In the genomic region with DNA sequence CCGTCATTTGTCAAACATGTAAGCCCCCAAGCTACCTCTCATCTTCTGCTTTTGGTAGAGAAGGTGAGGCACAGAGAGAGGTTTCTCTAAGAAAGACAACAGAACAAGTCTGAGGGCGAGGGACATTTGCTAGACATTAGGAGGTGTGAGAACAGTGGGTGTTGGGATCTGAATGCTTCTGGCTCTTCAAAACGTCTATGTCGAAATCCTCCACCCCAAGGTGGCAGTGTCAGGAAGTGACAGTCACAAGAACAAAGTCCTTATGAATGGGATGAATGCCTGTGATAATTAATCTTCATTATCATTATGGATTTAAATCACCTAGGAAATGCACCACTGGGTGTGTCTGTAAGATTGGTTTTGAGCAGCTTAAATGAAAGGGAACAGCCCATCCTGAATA, we compare ENCODE assay signal across 14 mouse cellular contexts. TPM values are rescaled to one million over a fixed set of nuclear protein-coding genes. Genes with fewer than 3 reads are reported as not detected.
A peak's percentile ranks its signal among the peaks of the same experiment; 100 is the strongest.
DNase-seq lines count a peak whose midpoint lies in the region; ATAC-seq and TF ChIP-seq lines count a peak whose summit lies in the region.
"Had no signal": no experiment of that assay in that cellular context is flagged by ENCODE, and none has a peak within 500 bp of the region (broad histone marks: within the 10 kb centered on the region; RNA-seq: fewer than 3 reads in every experiment).

No protein-coding gene starts in this region.

- H3K36me3 ChIP-seq in liver, embryonic 16.5 days (ENCODE audit: control insufficient read depth, insufficient read depth), result no peaks in the 10 kb centered on the region
- peaks cover 7% of the 10 kb centered on the region; the same call in 1 of the 2 replicates for H3K36me3 ChIP-seq in ES-Bruce4 (ENCODE audit: control insufficient read depth, insufficient read depth, low read length, poor library complexity, severe bottlenecking)
- no peaks in the 10 kb centered on the region for H3K36me3 ChIP-seq in stomach, postnatal 0 days (ENCODE audit: control insufficient read depth, insufficient read depth, low read length)
- no peaks in the 10 kb centered on the region for H3K36me3 ChIP-seq in hindbrain, postnatal 0 days (ENCODE audit: insufficient read depth, low read length)
- H3K36me3 ChIP-seq: neural tube, embryonic 13.5 days had no signal

- ATAC-seq in liver, embryonic 16.5 days (ENCODE audit: low read depth), result no peak
- no peak for ATAC-seq in stomach, postnatal 0 days (ENCODE audit: low FRiP score, low TSS enrichment)
- no peak for ATAC-seq in hindbrain, postnatal 0 days
- ATAC-seq: midbrain, embryonic 16.5 days had no signal

- H3K27ac ChIP-seq in gastrocnemius, adult 2 months, result peak overlapping the region; percentile 84
- peak overlapping the region; percentile 15; the same call in 1 of the 2 replicates for H3K27ac ChIP-seq in liver, embryonic 16.5 days (ENCODE audit: low read length)
- H3K27ac ChIP-seq in ES-Bruce4 (ENCODE audit: insufficient read depth, low read length), result peak overlapping the region; percentile 86
- H3K27ac ChIP-seq in stomach, postnatal 0 days (replicated peaks), result no peak overlapping the region; the same call in 1 of the 2 replicates
- no peak overlapping the region for H3K27ac ChIP-seq in hindbrain, postnatal 0 days
- H3K27ac ChIP-seq: neural tube, embryonic 13.5 days had no signal

- TF ChIP-seq CTCF in gastrocnemius, adult 2 months (IDR thresholded peaks at IDR 0.05), result no peak
- TF ChIP-seq CTCF in ES-Bruce4 (IDR thresholded peaks at IDR 0.05; ENCODE audit: low read depth, low read length), result no peak
- 0 out of 2 replicates have a peak, but pooled peaks have one; percentile 8 for TF ChIP-seq CTCF in stomach, postnatal 0 days (IDR thresholded peaks at IDR 0.05; ENCODE audit: low read depth)
- no peak for TF ChIP-seq CTCF in hindbrain, postnatal 0 days (IDR thresholded peaks at IDR 0.05; ENCODE audit: low read depth)

- TF ChIP-seq EP300 in ES-Bruce4 (IDR thresholded peaks at IDR 0.05; ENCODE audit: insufficient read depth, low read depth, low read length), result no peak
- TF ChIP-seq EP300 in stomach, postnatal 0 days (optimal IDR thresholded peaks at IDR 0.05), result no peak

- H3K4me2 ChIP-seq in liver, embryonic 16.5 days (ENCODE audit: low read depth, low read length), result no peak overlapping the region
- H3K4me2 ChIP-seq in stomach, postnatal 0 days (replicated peaks; ENCODE audit: low read depth), result no peak overlapping the region
- H3K4me2 ChIP-seq in hindbrain, postnatal 0 days (ENCODE audit: low read depth, low read length), result no peak overlapping the region
- H3K4me2 ChIP-seq: neural tube, embryonic 13.5 days had no signal

- no peak overlapping the region for H3K4me3 ChIP-seq in gastrocnemius, adult 2 months
- H3K4me3 ChIP-seq in liver, embryonic 16.5 days (ENCODE audit: low read depth, low read length), result no peak overlapping the region
- no peak overlapping the region for H3K4me3 ChIP-seq in ES-Bruce4 (ENCODE audit: low read depth, low read length)
- no peak overlapping the region for H3K4me3 ChIP-seq in stomach, postnatal 0 days (ENCODE audit: low read depth, low read length)
- no peak overlapping the region for H3K4me3 ChIP-seq in hindbrain, postnatal 0 days (ENCODE audit: low read length)
- H3K4me3 ChIP-seq: neural tube, embryonic 13.5 days had no signal

- no peak overlapping the region for H3K9ac ChIP-seq in liver, embryonic 16.5 days (ENCODE audit: low read depth, low read length)
- 0 out of 2 replicates have a peak overlapping the region, but pooled peaks have one; percentile 4 for H3K9ac ChIP-seq in ES-Bruce4 (ENCODE audit: low read depth, poor library complexity, severe bottlenecking)
- no peak overlapping the region for H3K9ac ChIP-seq in stomach, postnatal 0 days (ENCODE audit: low read length)
- H3K9ac ChIP-seq in hindbrain, postnatal 0 days (replicated peaks; ENCODE audit: low read length), result no peak overlapping the region
- H3K9ac ChIP-seq: neural tube, embryonic 13.5 days had no signal

- WGBS in liver, embryonic 16.5 days (ENCODE audit: insufficient replicate concordance), result 49% methylated on average over 4 of the region's 4 CpGs
- WGBS in stomach, postnatal 0 days, result 50% methylated on average over 4 of the region's 4 CpGs
- 49% methylated on average over 4 of the region's 4 CpGs for WGBS in hindbrain, postnatal 0 days

- H3K27me3 ChIP-seq in liver, embryonic 16.5 days (ENCODE audit: control insufficient read depth, insufficient read depth, low read depth, low read length), result no peaks in the 10 kb centered on the region
- H3K27me3 ChIP-seq in ES-Bruce4 (ENCODE audit: control insufficient read depth, insufficient read depth, low read length, poor library complexity, severe bottlenecking), result no peaks in the 10 kb centered on the region
- no peaks in the 10 kb centered on the region for H3K27me3 ChIP-seq in stomach, postnatal 0 days (ENCODE audit: control insufficient read depth, insufficient read depth, low read length)
- H3K27me3 ChIP-seq in hindbrain, postnatal 0 days (ENCODE audit: insufficient read depth, low read length), result no peaks in the 10 kb centered on the region
- H3K27me3 ChIP-seq: neural tube, embryonic 13.5 days had no signal

- TF ChIP-seq POLR2A in ES-Bruce4 (IDR thresholded peaks at IDR 0.05; ENCODE audit: insufficient read depth, low read length), result no peak

- H3K9me3 ChIP-seq in liver, embryonic 16.5 days (replicated peaks; ENCODE audit: control insufficient read depth, low read length), result no peaks in the 10 kb centered on the region
- H3K9me3 ChIP-seq in ES-Bruce4 (replicated peaks; ENCODE audit: control insufficient read depth, insufficient read depth, low read length, poor library complexity, severe bottlenecking), result no peaks in the 10 kb centered on the region
- H3K9me3 ChIP-seq in stomach, postnatal 0 days (ENCODE audit: control insufficient read depth, low read length), result no peaks in the 10 kb centered on the region
- H3K9me3 ChIP-seq in hindbrain, postnatal 0 days (ENCODE audit: low read length), result no peaks in the 10 kb centered on the region
- H3K9me3 ChIP-seq: neural tube, embryonic 13.5 days had no signal

- DNase-seq in gastrocnemius, adult 2 months, result no peak
- DNase-seq in gastrocnemius, postnatal 36 days, result no peak
- DNase-seq in liver, result no peak
- no peak for DNase-seq in stomach, postnatal 0 days (ENCODE audit: low spot score)
- no peak for DNase-seq in left cerebral cortex, postnatal 25 days (ENCODE audit: low spot score in 2 of 2)
- DNase-seq in hindbrain, postnatal 0 days (ENCODE audit: low spot score), result no peak
- DNase-seq: kidney, postnatal 36 days; right cerebral cortex, adult 18-20 months had no signal

- H3K4me1 ChIP-seq in liver, embryonic 16.5 days (ENCODE audit: control insufficient read depth, low read depth, low read length), result peaks cover 25% of the 10 kb centered on the region
- peaks cover 5% of the 10 kb centered on the region for H3K4me1 ChIP-seq in ES-Bruce4 (ENCODE audit: control insufficient read depth, insufficient read depth, low read length)
- peaks cover 5% of the 10 kb centered on the region for H3K4me1 ChIP-seq in stomach, postnatal 0 days (replicated peaks; ENCODE audit: control insufficient read depth, insufficient read depth)
- H3K4me1 ChIP-seq in hindbrain, postnatal 0 days (ENCODE audit: insufficient read depth, low read length), result peaks cover 10% of the 10 kb centered on the region

- intact Hi-C loops in gastrocnemius, adult 2 months (cut with DNase I), result no loop called here
- intact Hi-C loops in gastrocnemius, postnatal 36 days (cut with DNase I), result no loop called here
- intact Hi-C loops in left cerebral cortex, postnatal 25 days (cut with DNase I), result no loop called here

RNA-seq across cellular contexts. Expression of a gene that starts 11.3 kb away (rescaled TPM):
- total RNA-seq in gastrocnemius, adult 2 months (2021), result 10 to 100 TPM; 61.7 to 78.6 TPM
- total RNA-seq in gastrocnemius, postnatal 36 days (2021), result 10 to 100 TPM; 69.8 to 76.7 TPM
- polyA plus RNA-seq in liver, embryonic 16.5 days (2015; fragmentation: Nextera tagmentation; extraction: Ambion mirVana), result 7.8 and 8.0 TPM in 2 replicates
- polyA plus RNA-seq in ES-Bruce4 (2011; ENCODE audit: insufficient read depth, insufficient read length, low read depth, missing spikeins), result 62.1 and 62.8 TPM in 2 replicates
- polyA plus RNA-seq in stomach, postnatal 0 days (2015; fragmentation: Nextera tagmentation; extraction: Ambion mirVana), result 19.1 and 20.9 TPM in 2 replicates
- 10 to 100 TPM; 81.9 to 84.5 TPM for total RNA-seq in left cerebral cortex, postnatal 25 days (2021)
- total RNA-seq in hindbrain, postnatal 0 days (2014; rRNA removed), result 112 and 125 TPM in 2 replicates
- polyA plus RNA-seq in hindbrain, postnatal 0 days (2015; fragmentation: Nextera tagmentation; extraction: Ambion mirVana), result 21.7 and 22.9 TPM in 2 replicates

RNA-seq across cellular contexts. Expression of a gene that starts 59.6 kb away (rescaled TPM):
- total RNA-seq in gastrocnemius, adult 2 months (2021), result not detected
- total RNA-seq in gastrocnemius, postnatal 36 days (2021), result not detected
- 8.4 and 8.6 TPM in 2 replicates for polyA plus RNA-seq in liver, embryonic 16.5 days (2015; fragmentation: Nextera tagmentation; extraction: Ambion mirVana)
- not detected in 2 replicates for polyA plus RNA-seq in ES-Bruce4 (2011; ENCODE audit: insufficient read depth, insufficient read length, low read depth, missing spikeins)
- 0.13 and 0.19 TPM in 2 replicates for polyA plus RNA-seq in stomach, postnatal 0 days (2015; fragmentation: Nextera tagmentation; extraction: Ambion mirVana)
- under 1 TPM; 0.30 to 0.34 TPM for total RNA-seq in left cerebral cortex, postnatal 25 days (2021)
- total RNA-seq in hindbrain, postnatal 0 days (2014; rRNA removed), result 0.68 and 1.9 TPM in 2 replicates
- polyA plus RNA-seq in hindbrain, postnatal 0 days (2015; fragmentation: Nextera tagmentation; extraction: Ambion mirVana), result 1.4 and 1.5 TPM in 2 replicates
- polyA plus RNA-seq: C2C12; heart, embryonic 14.5 days had no signal

Comparison
In these comparisons a context has a peak if more than half of its experiments do, and no peak if none do; other contexts are left out.
1. H3K27ac ChIP-seq: peak in gastrocnemius, adult 2 months (single experiment), liver, embryonic 16.5 days (single experiment) and ES-Bruce4 (single experiment); none in stomach, postnatal 0 days (single experiment) and hindbrain, postnatal 0 days (single experiment).